Mouse (Mus musculus) adrenal gland, adult 18-20 months (tissue): ENCODE measurements around the gene Atp6v1g1. TPM values are rescaled to one million over a fixed set of nuclear protein-coding genes. Genes with fewer than 3 reads are reported as not detected.

Experiments
- DNase-seq, 2 experiments: peaks; one replicate each; pipeline ENCODE4 v3.0.0; 2021 to 2022; ENCODE audit warnings: low spot score in 2 of 2
- total RNA-seq, 2 experiments: library from RNA; stranded (reverse); gene quantifications; 1 replicate in 1 of 2; 2 replicates in 1 of 2; pipeline ENCODE4 v1.2.3; 2021

Atp6v1g1 gene
- total RNA-seq, 2 experiments from 2014 or later, result 182 to 188 TPM

GRCm38 (mm10) chr4:63570208-63570781 lies 25.7 kb downstream of the Atp6v1g1 start:
- DNase-seq, result no peak

GRCm38 (mm10) chr4:63572621-63573020 lies 28.0 kb downstream of the Atp6v1g1 start:
- DNase-seq, result no peak

- no peak for DNase-seq
These were observed 35.1 kb downstream of the Atp6v1g1 start for GRCm38 (mm10) chr4:63579649-63580048.

GRCm38 (mm10) chr4:63580078-63580477 lies 35.5 kb downstream of the Atp6v1g1 start:
- DNase-seq, result no peak

- no peak for DNase-seq
These were observed 38.0 kb downstream of the Atp6v1g1 start for GRCm38 (mm10) chr4:63582580-63582979.

GRCm38 (mm10) chr4:63585216-63585615 lies 40.6 kb downstream of the Atp6v1g1 start:
- no peak for DNase-seq

GRCm38 (mm10) chr4:63586240-63586639 lies 41.7 kb downstream of the Atp6v1g1 start:
- no peak for DNase-seq

- DNase-seq, result no peak
These were observed 45.4 kb downstream of the Atp6v1g1 start for GRCm38 (mm10) chr4:63589987-63590386.

- DNase-seq, result no peak
These were observed 46.0 kb downstream of the Atp6v1g1 start for GRCm38 (mm10) chr4:63590538-63590937.

- no peak for DNase-seq
These were observed 50.0 kb downstream of the Atp6v1g1 start for GRCm38 (mm10) chr4:63594459-63595110.

GRCm38 (mm10) chr4:63595259-63595658 lies 50.7 kb downstream of the Atp6v1g1 start:
- DNase-seq, result no peak

- DNase-seq, result no peak
These were observed 51.4 kb downstream of the Atp6v1g1 start for GRCm38 (mm10) chr4:63596010-63596409.

Other genes with a start within 250 kb of the Atp6v1g1 start
- 100 to 1,000 TPM in 1 of 2 experiments, 10 to 100 TPM in 1; 44.2 to 127 TPM for gene Orm1, start 200.2 kb upstream of the Atp6v1g1 start, total RNA-seq
- gene Orm3, start 188.6 kb upstream of the Atp6v1g1 start, total RNA-seq, result 10 to 100 TPM; 12.2 to 13.7 TPM
- 10 to 100 TPM in 1 of 2 experiments, 1 to 10 TPM in 1; 3.1 to 11.3 TPM for gene Orm2, start 182.3 kb upstream of the Atp6v1g1 start, total RNA-seq
- gene Akna, start 141.4 kb upstream of the Atp6v1g1 start, total RNA-seq, result 1 to 10 TPM; 4.0 to 6.9 TPM
- gene Whrn, start 48.8 kb upstream of the Atp6v1g1 start, total RNA-seq, result 10 to 100 TPM; 41.4 to 59.6 TPM
- 10 to 100 TPM in 1 of 2 experiments, 1 to 10 TPM in 1; 8.9 to 14.8 TPM for gene Tmem268, start 14.0 kb downstream of the Atp6v1g1 start, total RNA-seq
- not detected for gene Gm11213, start 60.5 kb downstream of the Atp6v1g1 start, total RNA-seq
- gene Tex48, start 77.7 kb downstream of the Atp6v1g1 start, total RNA-seq, result not detected
- gene Gm11214, start 118.6 kb downstream of the Atp6v1g1 start, total RNA-seq, result not detected
- gene Tnfsf15, start 200.3 kb downstream of the Atp6v1g1 start, total RNA-seq, result under 1 TPM; 0.33 to 0.48 TPM